Mouse (Mus musculus) thymus, postnatal 25 days (tissue): ENCODE data around the gene Bckdk.

Experiments used
- DNase-seq: peaks from one replicate; pipeline ENCODE4 v3.0.0; 2022

Gene Bckdk

GRCm38 (mm10) chr7:127896384-127896783 lies 7.5 kb upstream of the Bckdk start:
- peak; percentile 72 for DNase-seq

- DNase-seq, result no peak
These were observed 6.3 kb upstream of the Bckdk start for GRCm38 (mm10) chr7:127897542-127897941.

- peak; percentile 57 for DNase-seq
These were observed 5.5 kb upstream of the Bckdk start for GRCm38 (mm10) chr7:127898179-127898956.

- DNase-seq, result no peak
These were observed 3.9 kb upstream of the Bckdk start for GRCm38 (mm10) chr7:127899997-127900396.

- no peak for DNase-seq
These were observed 2.1 kb upstream of the Bckdk start for GRCm38 (mm10) chr7:127901772-127902171.

- no peak for DNase-seq
These were observed 4.1 kb downstream of the Bckdk start for GRCm38 (mm10) chr7:127907939-127908338.

- DNase-seq, result no peak
These were observed 4.8 kb downstream of the Bckdk start for GRCm38 (mm10) chr7:127908656-127909055.

- peak; percentile 78 for DNase-seq
These were observed 8.4 kb downstream of the Bckdk start, which contains the start of gene Kat8 for GRCm38 (mm10) chr7:127912190-127912871. Kat8 (plus strand) TSS chr7:127912516.

GRCm38 (mm10) chr7:127912938-127913337 lies 9.1 kb downstream of the Bckdk start:
- DNase-seq, result no peak

GRCm38 (mm10) chr7:127915293-127915692 lies 11.4 kb downstream of the Bckdk start:
- no peak for DNase-seq

- peak; percentile 78 for DNase-seq
These were observed 14.3 kb downstream of the Bckdk start for GRCm38 (mm10) chr7:127918203-127918602.

GRCm38 (mm10) chr7:127919290-127919689 lies 15.4 kb downstream of the Bckdk start:
- DNase-seq, result peak; percentile 33

- DNase-seq, result peak; percentile 37
These were observed 17.6 kb downstream of the Bckdk start for GRCm38 (mm10) chr7:127921516-127921915.

GRCm38 (mm10) chr7:127922451-127923275 lies 18.8 kb downstream of the Bckdk start:
- DNase-seq, result no peak

GRCm38 (mm10) chr7:127923714-127924113 lies 19.8 kb downstream of the Bckdk start:
- no peak for DNase-seq

- no peak for DNase-seq
These were observed 21.4 kb downstream of the Bckdk start for GRCm38 (mm10) chr7:127925252-127925651.

GRCm38 (mm10) chr7:127926066-127926465 lies 22.2 kb downstream of the Bckdk start:
- no peak for DNase-seq

GRCm38 (mm10) chr7:127926846-127927245 lies 23.0 kb downstream of the Bckdk start:
- no peak for DNase-seq

GRCm38 (mm10) chr7:127927726-127928125 lies 23.8 kb downstream of the Bckdk start:
- DNase-seq, result no peak

GRCm38 (mm10) chr7:127928596-127928995 lies 24.7 kb downstream of the Bckdk start:
- no peak for DNase-seq

- DNase-seq, result no peak
These were observed 26.0 kb downstream of the Bckdk start, which contains the start of gene Prss8 for GRCm38 (mm10) chr7:127929923-127930322. Prss8 (minus strand) TSS chr7:127930104.

- DNase-seq, result no peak
These were observed 26.8 kb downstream of the Bckdk start for GRCm38 (mm10) chr7:127930636-127931035.
